Mouse (Mus musculus) neural tube, embryonic 12.5 days (tissue): ENCODE data around the gene Gm28048. TPM values are rescaled to one million over a fixed set of nuclear protein-coding genes. Genes with fewer than 3 reads are reported as not detected.

Experiments
- ATAC-seq: fragments of 200-750 bp; cut with Nextera tagmentation; 2 replicates; pipeline ENCODE4 v1.8.0; 2017; ENCODE audit warnings: low read depth, mild to moderate bottlenecking, moderate TSS enrichment, moderate library complexity; ENCODE audit not compliant: low FRiP score
- H3K27ac ChIP-seq: fragments of 300-500 bp; sonication (generic); 2 replicates; pipeline ENCODE4 v1.5.1; 2016
- H3K27me3 ChIP-seq: fragments of 300-500 bp; sonication (generic); replicated peaks from 2 replicates; pipeline ENCODE4 v1.6.1; 2016; ENCODE audit warnings: mild to moderate bottlenecking
- H3K36me3 ChIP-seq: fragments of 300-500 bp; sonication (generic); 2 replicates; pipeline ENCODE4 v1.6.1; 2016; ENCODE audit warnings: mild to moderate bottlenecking
- H3K4me1 ChIP-seq: fragments of 300-500 bp; sonication (generic); 2 replicates; pipeline ENCODE4 v1.6.1; 2016
- H3K4me2 ChIP-seq: fragments of 300-500 bp; sonication (generic); replicated peaks from 2 replicates; pipeline ENCODE4 v1.6.1; 2016; ENCODE audit warnings: mild to moderate bottlenecking
- H3K4me3 ChIP-seq: fragments of 300-500 bp; sonication (generic); 2 replicates; pipeline ENCODE4 v1.5.1; 2016
- H3K9ac ChIP-seq: fragments of 300-500 bp; sonication (generic); 2 replicates; pipeline ENCODE4 v1.6.1; 2016; ENCODE audit warnings: mild to moderate bottlenecking
- H3K9me3 ChIP-seq: fragments of 300-500 bp; sonication (generic); 2 replicates; pipeline ENCODE4 v1.6.1; 2016; ENCODE audit warnings: mild to moderate bottlenecking
- WGBS: fragments of 180-500 bp; shearing (Covaris S2); methylation state at CpG from one replicate; pipeline ENCODE4 v1.1.7; 2016; 5-methylcytosine and 5-hydroxymethylcytosine counted together
- polyA plus RNA-seq: library from polyadenylated mRNA; unstranded; fragments of >200 nt; fragmentation: Nextera tagmentation; extraction: Ambion mirVana; gene quantifications from 2 replicates; pipeline ENCODE4 v1.2.1, GENCODE M21; 2016

The Gm28048 gene
- polyA plus RNA-seq, 1 experiment from 2014 or later: 6.2 TPM

GRCm38 (mm10) chr11:22831916-22832315 is 150.0 kb downstream of the Gm28048 start:
- no peaks in the 10 kb centered on the region for H3K4me1 ChIP-seq
- 90% methylated on average over 11 of the region's 11 CpGs for WGBS
- H3K4me3 ChIP-seq: no peak overlapping the region
- H3K27me3 ChIP-seq: no peaks in the 10 kb centered on the region
- no peak for ATAC-seq
- no peaks in the 10 kb centered on the region for H3K36me3 ChIP-seq
- no peak overlapping the region for H3K9ac ChIP-seq
- no peak overlapping the region for H3K27ac ChIP-seq
- H3K9me3 ChIP-seq: no peaks in the 10 kb centered on the region
- no peak overlapping the region for H3K4me2 ChIP-seq

DNA sequence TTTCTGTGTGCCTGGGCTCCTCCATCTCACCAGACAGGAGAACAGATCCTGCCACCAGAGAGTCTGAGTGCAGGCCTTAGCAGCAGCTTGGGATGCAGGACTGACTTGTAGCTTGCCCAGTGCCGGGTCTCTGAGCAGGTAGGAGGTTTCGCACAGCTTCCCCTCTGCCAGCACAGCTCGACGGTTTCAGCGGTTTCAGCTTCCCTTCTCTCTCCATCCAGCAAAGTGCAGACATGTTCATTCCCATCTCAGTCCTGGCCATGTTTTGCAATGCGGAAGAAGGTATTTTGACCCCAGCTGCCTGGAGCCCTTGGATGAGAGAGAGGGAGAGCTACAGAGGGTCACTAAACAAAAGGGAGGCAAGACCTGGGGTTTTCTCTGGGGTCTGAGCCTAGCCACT is 151.2 kb downstream of the Gm28048 start:
- Histone ChIP-seq H3K9me3 (no peaks in the 10 kb centered on the region), H3K27me3 (no peaks in the 10 kb centered on the region), H3K4me1 (no peaks in the 10 kb centered on the region), H3K4me3 (no peak overlapping the region), H3K4me2 (no peak overlapping the region), H3K9ac (no peak overlapping the region), H3K36me3 (no peaks in the 10 kb centered on the region), H3K27ac (no peak overlapping the region)
- WGBS: 76% methylated on average over 6 of the region's 6 CpGs
- no peak for ATAC-seq

DNA sequence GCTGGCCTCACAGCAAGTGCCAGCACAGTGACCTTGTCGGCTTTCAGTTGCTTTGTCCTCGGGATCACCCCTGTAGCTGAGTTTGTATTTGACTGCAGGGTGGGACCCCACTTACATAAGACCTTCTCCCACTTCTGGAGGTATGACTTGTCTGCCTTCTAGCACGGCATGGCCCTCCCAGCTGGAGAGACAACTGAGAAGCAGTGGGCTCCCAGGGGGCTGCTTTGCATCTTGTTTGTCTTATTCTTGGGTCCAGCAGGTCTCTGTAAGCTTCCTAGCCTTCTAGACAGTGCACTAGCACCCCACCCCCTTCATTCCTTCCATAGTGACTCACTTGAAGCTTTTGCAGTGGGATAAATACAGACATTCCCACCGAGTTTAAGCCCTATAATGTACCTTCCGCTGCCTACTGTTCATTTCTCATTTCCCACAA is 151.7 kb downstream of the Gm28048 start:
- H3K4me2 ChIP-seq: no peak overlapping the region
- H3K4me1 ChIP-seq: no peaks in the 10 kb centered on the region
- 57% methylated on average over 5 of the region's 5 CpGs for WGBS
- H3K27me3 ChIP-seq: no peaks in the 10 kb centered on the region
- H3K9me3 ChIP-seq: no peaks in the 10 kb centered on the region
- ATAC-seq: no peak
- no peak overlapping the region for H3K27ac ChIP-seq
- no peak overlapping the region for H3K4me3 ChIP-seq
- H3K9ac ChIP-seq: no peak overlapping the region
- no peaks in the 10 kb centered on the region for H3K36me3 ChIP-seq

GRCm38 (mm10) chr11:22828988-22829632 is 152.8 kb downstream of the Gm28048 start:
- H3K27ac ChIP-seq: no peak overlapping the region
- no peaks in the 10 kb centered on the region for H3K27me3 ChIP-seq
- no peak overlapping the region for H3K4me3 ChIP-seq
- H3K9me3 ChIP-seq: no peaks in the 10 kb centered on the region
- no peak for ATAC-seq
- H3K36me3 ChIP-seq: no peaks in the 10 kb centered on the region
- no peak overlapping the region for H3K9ac ChIP-seq
- H3K4me2 ChIP-seq: no peak overlapping the region
- 97% methylated on average over 15 of the region's 15 CpGs for WGBS
- H3K4me1 ChIP-seq: no peaks in the 10 kb centered on the region

DNA sequence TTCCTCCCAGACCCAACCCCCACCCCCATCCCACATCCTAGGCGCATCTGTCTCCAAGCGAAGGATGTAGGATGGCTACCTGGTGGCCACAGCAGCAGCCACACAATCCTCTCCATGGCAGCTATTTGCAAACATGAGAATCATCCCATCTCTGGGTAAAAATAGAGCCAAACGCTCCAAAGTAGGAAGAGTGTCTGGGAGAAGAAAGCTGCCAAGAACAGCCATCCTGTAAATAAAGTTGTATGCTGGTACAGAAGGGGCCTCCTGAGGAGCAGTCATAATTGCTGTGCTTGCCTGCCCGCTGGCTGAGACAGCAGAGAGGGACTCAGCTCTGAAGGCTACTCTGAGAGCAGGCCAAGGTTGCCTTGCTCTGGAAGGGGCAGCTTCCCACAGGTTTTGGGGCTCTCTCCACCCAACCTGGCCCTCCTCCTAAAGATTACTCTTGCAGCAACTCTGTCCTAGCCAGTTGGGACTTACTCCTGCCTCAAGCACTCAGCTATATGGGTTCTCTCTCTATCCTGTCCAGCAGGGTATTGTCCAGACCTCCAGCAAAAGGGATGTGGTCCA is 154.3 kb downstream of the Gm28048 start:
- Histone ChIP-seq H3K4me2 (no peak overlapping the region), H3K4me3 (no peak overlapping the region), H3K4me1 (no peaks in the 10 kb centered on the region), H3K27ac (no peak overlapping the region), H3K9me3 (no peaks in the 10 kb centered on the region), H3K27me3 (no peaks in the 10 kb centered on the region), H3K36me3 (no peaks in the 10 kb centered on the region), H3K9ac (no peak overlapping the region)
- ATAC-seq: no peak
- WGBS: 85% methylated on average over 4 of the region's 4 CpGs

DNA sequence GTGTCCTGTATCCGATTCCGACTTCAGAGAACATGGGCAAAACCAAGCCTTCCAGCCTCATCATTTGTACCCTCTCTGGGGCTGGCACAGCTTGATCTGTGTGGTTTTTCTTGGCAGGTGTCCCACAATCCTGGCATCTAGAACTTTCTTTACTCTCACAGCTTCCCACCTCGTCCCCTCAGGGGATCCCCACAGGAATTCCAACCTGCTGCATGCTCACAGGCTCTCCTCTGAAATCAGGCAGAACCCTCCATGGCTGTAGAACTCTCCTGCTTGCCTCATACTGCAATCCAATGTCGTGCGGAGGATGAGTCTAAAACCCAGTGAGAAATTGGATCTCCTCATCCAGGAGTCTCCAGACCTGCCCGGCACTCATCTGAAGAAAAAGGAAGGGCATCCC is 155.2 kb downstream of the Gm28048 start:
- H3K4me1 ChIP-seq: no peaks in the 10 kb centered on the region
- H3K4me3 ChIP-seq: no peak overlapping the region
- H3K9ac ChIP-seq: no peak overlapping the region
- no peaks in the 10 kb centered on the region for H3K9me3 ChIP-seq
- WGBS: 89% methylated on average over 6 of the region's 6 CpGs
- H3K27ac ChIP-seq: no peak overlapping the region
- H3K4me2 ChIP-seq: no peak overlapping the region
- no peaks in the 10 kb centered on the region for H3K36me3 ChIP-seq
- no peak for ATAC-seq
- H3K27me3 ChIP-seq: no peaks in the 10 kb centered on the region

DNA sequence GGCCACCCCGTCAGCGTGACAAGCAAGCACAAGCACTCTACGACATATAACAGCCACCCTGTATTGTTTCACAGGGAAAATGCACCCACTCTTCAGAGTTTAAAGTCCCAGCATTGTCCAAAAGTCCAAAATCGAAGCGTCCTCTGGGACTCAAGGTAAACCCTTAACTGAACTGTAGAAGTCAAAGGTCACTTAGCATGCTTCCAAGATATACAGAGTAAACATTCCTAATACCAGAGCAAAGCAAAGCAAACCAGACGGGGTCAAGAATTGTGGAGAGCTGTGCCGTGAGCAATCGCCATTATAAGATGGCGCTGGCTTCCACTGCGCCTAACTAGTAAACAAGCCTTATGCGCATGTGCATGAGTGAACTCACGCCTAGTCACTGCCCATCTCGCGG is 155.8 kb downstream of the Gm28048 start:
- Histone ChIP-seq H3K4me1 (no peaks in the 10 kb centered on the region), H3K36me3 (no peaks in the 10 kb centered on the region), H3K4me2 (no peak overlapping the region), H3K9ac (no peak overlapping the region), H3K9me3 (no peaks in the 10 kb centered on the region), H3K27me3 (no peaks in the 10 kb centered on the region), H3K27ac (no peak overlapping the region), H3K4me3 (no peak overlapping the region)
- 94% methylated on average over 14 of the region's 14 CpGs for WGBS
- no peak for ATAC-seq

DNA sequence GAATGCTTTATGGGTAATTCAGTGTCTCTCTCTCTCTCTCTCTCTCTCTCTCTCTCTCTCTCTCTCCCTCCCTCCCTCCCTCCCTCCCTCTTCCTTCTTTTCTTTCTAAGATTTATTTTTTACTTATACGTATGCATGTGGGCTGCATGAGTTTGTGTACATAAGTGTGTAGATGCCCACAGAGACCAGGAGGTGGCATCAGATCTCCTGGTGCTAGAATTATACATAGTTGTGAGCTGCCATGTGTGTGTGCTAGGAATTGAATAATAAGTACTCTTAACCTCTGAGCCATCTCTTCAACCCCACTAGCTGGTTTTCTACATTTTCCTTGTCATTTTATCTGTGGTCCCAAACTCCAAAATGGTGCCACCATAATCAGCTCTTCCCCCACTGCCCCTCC is 156.3 kb downstream of the Gm28048 start:
- H3K4me1 ChIP-seq: no peaks in the 10 kb centered on the region
- H3K9me3 ChIP-seq: no peaks in the 10 kb centered on the region
- WGBS: 100% methylated on average over 1 of the region's 1 CpGs
- H3K4me3 ChIP-seq: no peak overlapping the region
- H3K36me3 ChIP-seq: no peaks in the 10 kb centered on the region
- ATAC-seq: no peak
- no peak overlapping the region for H3K27ac ChIP-seq
- no peaks in the 10 kb centered on the region for H3K27me3 ChIP-seq
- H3K9ac ChIP-seq: no peak overlapping the region
- no peak overlapping the region for H3K4me2 ChIP-seq

DNA sequence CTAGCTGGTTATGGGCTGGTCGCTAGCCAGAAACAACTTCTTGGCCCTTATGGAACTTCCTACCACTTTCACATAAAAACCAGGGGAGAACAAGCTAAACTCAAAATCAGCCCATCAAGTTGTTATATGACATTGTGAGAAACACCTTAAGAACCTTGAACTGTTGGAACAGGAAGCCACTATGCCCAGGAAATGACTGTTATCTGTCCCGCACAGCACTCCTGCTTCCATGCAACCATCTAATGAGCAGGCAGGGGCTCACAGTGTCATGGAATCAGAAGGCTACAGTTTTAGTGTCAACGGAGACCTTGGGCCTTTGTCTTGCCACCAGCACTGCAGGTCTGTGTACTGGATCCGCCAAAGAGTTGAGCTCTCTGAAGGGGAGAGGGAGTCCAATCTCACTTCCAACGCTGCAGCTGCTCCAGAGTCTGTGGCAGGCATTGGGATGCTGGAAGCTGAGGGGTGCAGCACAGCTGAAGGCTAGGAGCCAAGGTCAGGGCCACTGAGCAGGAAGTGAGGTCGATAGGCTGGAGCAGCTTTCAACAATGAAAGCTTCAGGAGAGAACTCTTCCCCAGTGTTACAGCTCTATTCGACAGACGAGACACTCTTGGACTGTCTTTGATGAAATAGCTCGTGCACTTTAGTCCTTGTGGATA is 157.7 kb downstream of the Gm28048 start:
- H3K9ac ChIP-seq: no peak overlapping the region
- no peak overlapping the region for H3K4me3 ChIP-seq
- H3K4me1 ChIP-seq: no peaks in the 10 kb centered on the region
- no peaks in the 10 kb centered on the region for H3K9me3 ChIP-seq
- H3K4me2 ChIP-seq: no peak overlapping the region
- no peak for ATAC-seq
- no peak overlapping the region for H3K27ac ChIP-seq
- H3K27me3 ChIP-seq: no peaks in the 10 kb centered on the region
- 81% methylated on average over 9 of the region's 9 CpGs for WGBS
- no peaks in the 10 kb centered on the region for H3K36me3 ChIP-seq

GRCm38 (mm10) chr11:22821243-22821642 is 160.6 kb downstream of the Gm28048 start:
- H3K27ac ChIP-seq: no peak overlapping the region
- H3K9ac ChIP-seq: no peak overlapping the region
- H3K27me3 ChIP-seq: no peaks in the 10 kb centered on the region
- H3K4me1 ChIP-seq: no peaks in the 10 kb centered on the region
- H3K4me2 ChIP-seq: no peak overlapping the region
- no peak for ATAC-seq
- WGBS: 85% methylated on average over 3 of the region's 3 CpGs
- H3K9me3 ChIP-seq: no peaks in the 10 kb centered on the region
- H3K36me3 ChIP-seq: no peaks in the 10 kb centered on the region
- no peak overlapping the region for H3K4me3 ChIP-seq

DNA sequence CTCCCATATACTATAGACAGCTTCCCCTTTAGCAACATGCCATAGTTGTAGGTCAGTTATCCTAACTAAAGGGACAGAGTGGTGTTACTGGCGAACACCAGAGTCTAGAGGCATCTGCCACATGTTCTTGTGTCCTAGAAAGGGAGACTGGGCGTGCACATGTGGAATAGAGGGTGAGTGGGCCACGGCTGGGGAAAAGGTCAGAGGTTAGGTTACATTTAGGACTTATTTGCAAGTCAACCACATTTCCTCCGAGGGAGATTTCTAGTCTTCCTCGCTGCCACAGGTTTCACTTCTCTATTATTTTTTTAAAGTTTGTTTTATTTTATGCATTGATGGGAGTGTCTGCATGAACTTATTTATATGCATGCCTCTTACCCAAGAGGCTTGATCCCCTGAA is 163.5 kb downstream of the Gm28048 start:
- WGBS: 71% methylated on average over 5 of the region's 5 CpGs

GRCm38 (mm10) chr11:22815877-22816276 is 166.0 kb downstream of the Gm28048 start:
- ATAC-seq: no peak
- Histone ChIP-seq H3K9me3 (no peaks in the 10 kb centered on the region), H3K27me3 (no peaks in the 10 kb centered on the region), H3K4me1 (no peaks in the 10 kb centered on the region), H3K4me3 (no peak overlapping the region), H3K27ac (no peak overlapping the region), H3K4me2 (no peak overlapping the region), H3K36me3 (no peaks in the 10 kb centered on the region), H3K9ac (no peak overlapping the region)
- 89% methylated on average over 7 of the region's 7 CpGs for WGBS

More for the DNA sequence above, 163.5 kb downstream of the Gm28048 start:
- no peaks in the 10 kb centered on the region for H3K9me3 ChIP-seq
- H3K4me3 ChIP-seq: no peak overlapping the region
- no peaks in the 10 kb centered on the region for H3K4me1 ChIP-seq
- no peak overlapping the region for H3K27ac ChIP-seq
- no peaks in the 10 kb centered on the region for H3K27me3 ChIP-seq
- H3K4me2 ChIP-seq: no peak overlapping the region
- no peak for ATAC-seq
- H3K36me3 ChIP-seq: no peaks in the 10 kb centered on the region
- H3K9ac ChIP-seq: no peak overlapping the region

GRCm38 (mm10) chr11:22815143-22815542 is 166.7 kb downstream of the Gm28048 start:
- Histone ChIP-seq H3K36me3 (no peaks in the 10 kb centered on the region), H3K4me2 (no peak overlapping the region), H3K27ac (no peak overlapping the region), H3K4me3 (no peak overlapping the region), H3K9ac (no peak overlapping the region), H3K27me3 (no peaks in the 10 kb centered on the region), H3K9me3 (no peaks in the 10 kb centered on the region), H3K4me1 (no peaks in the 10 kb centered on the region)
- no peak for ATAC-seq
